Mouse (Mus musculus): ENCODE measurements around the gene H2-Aa. TPM values are rescaled to one million over a fixed set of nuclear protein-coding genes. Genes with fewer than 3 reads are reported as not detected.

H2-Aa gene
- polyA plus RNA-seq, 1 experiment: 3.8 TPM

GRCm38 (mm10) chr17:34268262-34268661, 19.4 kb downstream of the H2-Aa start:
- no peak for DNase-seq (ENCODE audit: extremely low spot score in 1 of 2, low spot score in 1 of 2)

GRCm38 (mm10) chr17:34264452-34265351, 22.9 kb downstream of the H2-Aa start:
- no peak for DNase-seq (ENCODE audit: extremely low spot score in 1 of 2, low spot score in 1 of 2)

DNA sequence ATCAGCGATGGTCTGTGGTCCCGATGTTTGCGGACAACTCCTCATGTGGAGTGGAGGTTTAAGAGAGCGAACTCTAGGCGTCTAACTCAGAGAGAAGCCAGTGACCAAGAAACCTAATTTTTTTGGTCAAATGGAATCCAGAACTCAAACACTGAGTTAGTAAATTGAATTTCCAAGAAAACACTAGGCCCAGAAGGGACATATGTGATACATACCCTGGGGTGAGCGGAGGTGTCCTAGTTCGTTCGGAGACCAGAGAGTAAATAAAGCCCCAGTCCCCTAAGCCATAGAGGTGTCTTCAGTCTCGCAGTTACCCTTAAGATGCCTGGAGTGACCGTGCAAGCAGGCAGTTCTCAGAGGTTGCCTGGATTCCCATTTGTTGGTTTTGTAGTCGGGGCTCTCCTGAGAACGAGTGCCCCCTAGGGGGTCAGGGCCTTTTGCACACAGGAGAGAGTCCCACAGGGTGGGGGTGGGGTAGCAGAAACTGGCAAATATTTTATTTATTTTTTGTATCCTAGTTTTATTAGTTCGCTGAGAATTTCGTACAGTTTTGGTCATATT, 23.7 kb downstream of the H2-Aa start:
- DNase-seq (ENCODE audit: extremely low spot score in 1 of 2, low spot score in 1 of 2): no peak

GRCm38 (mm10) chr17:34263068-34263467, 24.6 kb downstream of the H2-Aa start:
- DNase-seq (ENCODE audit: extremely low spot score in 1 of 2, low spot score in 1 of 2): peak; percentile 38 to 86

DNA sequence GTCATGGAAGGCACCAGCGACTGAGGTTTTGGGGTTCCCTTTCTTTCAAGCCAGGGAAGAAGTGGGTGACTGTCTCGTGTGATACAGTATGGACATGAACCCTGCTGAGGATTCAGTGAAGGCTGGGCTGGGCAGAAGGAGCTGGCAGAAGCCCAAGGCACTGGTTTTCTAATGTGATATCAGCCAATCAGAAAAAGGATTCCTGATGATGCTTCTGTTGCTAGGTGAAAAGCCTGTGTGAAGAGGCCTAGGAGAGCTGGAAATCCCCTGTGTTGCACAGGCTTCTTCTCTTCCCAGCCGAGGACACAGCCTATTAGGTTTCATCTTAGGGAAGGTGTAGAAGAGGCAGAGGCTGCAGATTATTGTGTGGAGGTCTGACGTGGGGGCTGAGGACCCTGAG, 26.1 kb downstream of the H2-Aa start:
- DNase-seq (ENCODE audit: extremely low spot score in 1 of 2, low spot score in 1 of 2): peak; percentile 49 to 94

GRCm38 (mm10) chr17:34260551-34260950, 27.1 kb downstream of the H2-Aa start:
- no peak for DNase-seq (ENCODE audit: extremely low spot score in 1 of 2, low spot score in 1 of 2)

GRCm38 (mm10) chr17:34257594-34258375, 29.8 kb downstream of the H2-Aa start, which contains the start of gene H2-Ab1:
TSS of gene H2-Ab1 (plus strand) at chr17:34257689.
- DNase-seq (ENCODE audit: extremely low spot score in 1 of 2, low spot score in 1 of 2): peak; percentile 33 to 95

DNA sequence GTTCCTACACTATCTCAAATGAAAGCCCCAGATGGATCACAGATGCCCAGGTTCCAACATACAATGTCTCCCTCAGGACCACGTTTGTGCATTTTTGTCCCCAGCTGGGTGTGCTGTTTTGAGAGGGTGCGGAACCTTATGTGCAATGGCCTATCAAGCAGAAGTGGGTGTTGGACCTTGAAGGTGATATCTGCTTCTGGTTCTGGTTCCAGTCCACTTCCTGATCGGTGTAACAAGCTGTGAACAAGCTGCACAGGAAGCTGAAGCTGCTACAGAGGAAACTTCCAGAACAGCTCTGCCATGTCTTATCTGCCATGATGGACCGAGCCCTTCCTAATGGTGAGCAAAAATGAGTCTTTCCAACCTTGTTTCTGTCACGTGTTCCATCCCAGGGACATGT, 31.1 kb downstream of the H2-Aa start:
- DNase-seq (ENCODE audit: extremely low spot score in 1 of 2, low spot score in 1 of 2): no peak

DNA sequence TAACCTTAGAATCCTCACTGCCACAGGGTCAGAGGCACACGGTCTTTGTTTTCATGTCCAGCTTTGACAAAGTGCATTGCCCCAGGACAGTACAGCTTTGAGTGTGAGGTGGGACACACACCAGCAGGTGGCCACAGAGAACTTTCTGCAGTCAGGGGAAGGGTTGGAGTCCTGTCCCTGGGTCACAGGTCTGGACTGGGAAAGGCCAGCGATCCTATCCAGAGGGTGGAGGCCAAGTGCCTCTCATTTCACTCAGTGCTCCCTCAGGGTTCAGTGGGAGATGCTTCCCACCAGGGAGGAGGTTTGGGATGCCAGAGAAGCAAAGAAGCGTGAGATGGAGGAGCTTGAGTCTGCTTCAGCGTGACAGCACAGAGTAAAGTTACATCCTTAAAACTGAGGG, 36.0 kb downstream of the H2-Aa start:
- DNase-seq (ENCODE audit: extremely low spot score in 1 of 2, low spot score in 1 of 2): no peak

- DNase-seq (ENCODE audit: extremely low spot score in 1 of 2, low spot score in 1 of 2): peak in 1 of 2 experiments; percentile 80
Measured at GRCm38 (mm10) chr17:34249878-34250277, 37.7 kb downstream of the H2-Aa start.

- no peak for DNase-seq (ENCODE audit: extremely low spot score in 1 of 2, low spot score in 1 of 2)
Measured at GRCm38 (mm10) chr17:34249361-34249760, 38.3 kb downstream of the H2-Aa start.

DNA sequence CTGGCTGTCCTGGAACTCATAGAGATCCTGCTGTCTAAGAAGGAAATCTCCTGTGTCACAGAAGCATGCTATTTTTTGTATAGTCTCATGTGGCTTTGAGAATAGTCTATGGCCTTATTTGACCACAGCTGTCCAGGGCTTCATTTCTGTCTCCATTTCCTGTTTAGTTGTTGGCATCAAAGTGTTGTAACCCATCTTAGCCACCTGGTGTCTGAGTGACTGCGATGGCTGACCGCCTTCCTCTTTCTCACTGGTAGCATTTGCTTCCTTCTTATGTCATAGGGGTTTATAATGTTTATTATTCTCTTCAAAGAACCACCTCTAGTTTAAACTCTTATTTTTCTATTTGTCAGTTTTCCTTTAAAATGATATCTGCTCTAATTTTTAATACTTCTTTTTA, 38.9 kb downstream of the H2-Aa start:
- DNase-seq (ENCODE audit: extremely low spot score in 1 of 2, low spot score in 1 of 2): no peak

GRCm38 (mm10) chr17:34247047-34247446, 40.6 kb downstream of the H2-Aa start:
- DNase-seq (ENCODE audit: extremely low spot score in 1 of 2, low spot score in 1 of 2): no peak

GRCm38 (mm10) chr17:34244656-34245055, 43.0 kb downstream of the H2-Aa start:
- no peak for DNase-seq (ENCODE audit: extremely low spot score in 1 of 2, low spot score in 1 of 2)

- no peak for DNase-seq (ENCODE audit: extremely low spot score in 1 of 2, low spot score in 1 of 2)
Measured at GRCm38 (mm10) chr17:34240916-34241315, 46.7 kb downstream of the H2-Aa start.

DNA sequence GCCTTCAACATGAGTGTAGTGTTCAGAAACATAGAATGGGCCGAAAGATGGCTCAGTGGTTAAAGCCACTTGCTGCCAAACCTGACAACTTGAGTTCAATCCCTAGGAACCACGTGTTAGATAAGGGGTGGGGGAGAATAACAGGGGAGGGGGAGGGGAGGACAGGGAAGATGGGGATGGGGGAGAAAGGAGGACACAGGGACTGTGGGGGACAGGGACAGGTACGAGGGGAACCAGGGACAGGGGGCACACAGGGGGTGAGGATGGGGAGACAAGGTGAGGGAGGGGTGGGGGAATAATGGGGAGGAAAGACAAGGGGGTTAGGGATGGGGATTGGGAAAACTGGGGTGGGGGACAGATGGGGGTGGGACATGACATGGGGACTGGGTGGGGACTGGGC, 47.3 kb downstream of the H2-Aa start:
- DNase-seq (ENCODE audit: extremely low spot score in 1 of 2, low spot score in 1 of 2): no peak

GRCm38 (mm10) chr17:34239601-34240041, 48.0 kb downstream of the H2-Aa start:
- DNase-seq (ENCODE audit: extremely low spot score in 1 of 2, low spot score in 1 of 2): no peak

GRCm38 (mm10) chr17:34238706-34239105, 48.9 kb downstream of the H2-Aa start, which contains the start of gene H2-Ob:
TSS of gene H2-Ob (plus strand) at chr17:34238903.
- peak in 1 of 2 experiments; percentile 74 for DNase-seq (ENCODE audit: extremely low spot score in 1 of 2, low spot score in 1 of 2)

DNA sequence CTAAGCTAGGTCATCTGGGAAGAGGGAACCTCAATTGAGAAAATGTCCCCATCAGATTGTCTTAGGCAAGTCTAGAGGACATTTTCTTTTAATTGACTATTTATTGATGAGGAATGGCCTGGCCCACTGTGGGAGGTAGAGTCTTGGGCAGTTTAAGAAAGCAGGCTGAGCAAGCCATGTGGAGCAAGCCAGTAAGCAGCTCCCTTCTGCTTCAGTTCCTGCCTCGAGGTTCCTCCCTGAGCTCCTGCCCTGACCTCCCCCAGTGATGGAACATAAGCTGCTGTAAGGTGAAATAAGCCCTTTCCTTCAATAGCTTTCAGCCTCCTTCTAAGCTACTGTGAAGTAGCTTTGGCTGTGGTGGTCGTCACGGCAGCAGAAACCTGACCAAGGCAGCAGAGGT, 49.9 kb downstream of the H2-Aa start:
- no peak for DNase-seq (ENCODE audit: extremely low spot score in 1 of 2, low spot score in 1 of 2)

DNA sequence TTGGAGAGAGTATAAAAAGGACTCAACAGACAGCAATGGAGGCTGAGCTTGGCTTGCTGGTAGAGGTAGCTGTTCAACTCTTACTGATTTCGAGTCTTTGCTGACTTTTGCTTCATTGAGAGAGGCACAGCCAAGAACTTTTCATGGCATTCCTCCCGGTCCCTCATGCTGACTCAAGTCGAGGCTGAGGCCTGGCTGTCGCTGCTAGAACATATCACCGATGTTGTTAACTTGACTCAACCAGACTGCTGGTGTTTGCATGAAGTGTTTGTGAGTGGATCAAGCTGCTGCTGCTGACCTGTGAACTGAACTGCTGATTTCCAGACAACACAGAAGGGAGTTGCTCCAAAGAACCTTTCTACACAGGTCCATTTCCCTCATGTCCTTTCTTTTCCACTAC, 50.9 kb downstream of the H2-Aa start:
- no peak for DNase-seq (ENCODE audit: extremely low spot score in 1 of 2, low spot score in 1 of 2)

DNA sequence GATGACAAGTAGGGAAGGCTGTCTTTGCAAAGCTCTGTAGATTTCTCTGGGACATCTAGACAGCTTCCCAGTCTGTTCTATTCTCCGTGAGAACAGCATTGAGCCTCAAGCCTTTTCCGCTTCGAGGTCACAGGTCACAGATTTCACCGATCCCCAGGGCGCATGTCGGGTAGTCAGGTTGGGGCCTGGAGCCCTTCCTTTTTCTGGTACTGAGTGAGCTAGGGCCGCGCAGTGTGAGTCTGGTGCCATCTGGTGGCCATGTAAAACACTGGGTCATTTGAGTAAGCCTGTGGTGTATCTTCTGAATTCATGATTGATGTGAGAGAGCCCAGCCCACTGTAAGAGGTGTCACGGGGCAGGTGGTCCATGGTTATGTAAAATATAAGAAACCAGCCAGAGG, 52.7 kb downstream of the H2-Aa start:
- DNase-seq (ENCODE audit: extremely low spot score in 1 of 2, low spot score in 1 of 2): peak in 1 of 2 experiments; percentile 76
